Mouse (Mus musculus): ENCODE results near the gene Upk2. TPM values are rescaled to one million over a fixed set of nuclear protein-coding genes. Genes with fewer than 3 reads are reported as not detected.
A peak's percentile ranks its signal among the peaks of the same experiment; 100 is the strongest.

Upk2 gene
- not detected in 2 replicates for polyA plus RNA-seq (2016; fragmentation: Nextera tagmentation; extraction: Ambion mirVana)

DNA sequence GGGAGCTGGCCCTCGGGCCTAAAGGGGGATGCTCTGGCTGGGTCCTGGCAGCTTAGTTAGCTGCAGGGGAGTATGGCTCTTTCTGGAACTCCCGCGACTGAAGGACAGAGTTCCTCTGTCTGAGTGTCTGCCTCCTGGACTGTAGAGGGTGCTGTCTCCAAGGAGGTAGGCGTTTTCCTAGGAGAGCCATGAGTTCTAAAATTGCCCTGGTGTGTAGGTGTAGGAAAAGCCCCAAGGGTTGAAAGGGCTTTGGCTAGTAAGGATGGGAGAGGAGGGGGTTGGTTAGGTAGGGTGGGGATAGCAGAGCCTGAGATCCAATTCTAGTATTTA is at the start of gene Upk2:
Upk2 (minus strand) TSS at position 86 of the 330 bp plus-strand sequence.
- ATAC-seq, result no peak
- H3K4me2 ChIP-seq, result no peak within 1 kb of the TSS
- no peaks in the 10 kb centered on the region for H3K36me3 ChIP-seq
- no peaks in the 10 kb centered on the region for H3K9me3 ChIP-seq (replicated peaks)
- H3K27me3 ChIP-seq (replicated peaks), result peaks cover 58% of the 10 kb centered on the region
- WGBS (ENCODE audit: insufficient replicate concordance), result 29% methylated on average over 4 of the region's 4 CpGs
- H3K4me1 ChIP-seq, result no peaks in the 10 kb centered on the region
- H3K27ac ChIP-seq, result no peak within 1 kb of the TSS
- no peak within 1 kb of the TSS for H3K4me3 ChIP-seq
- H3K9ac ChIP-seq, result no peak within 1 kb of the TSS; the same call in 1 of the 2 replicates

DNA sequence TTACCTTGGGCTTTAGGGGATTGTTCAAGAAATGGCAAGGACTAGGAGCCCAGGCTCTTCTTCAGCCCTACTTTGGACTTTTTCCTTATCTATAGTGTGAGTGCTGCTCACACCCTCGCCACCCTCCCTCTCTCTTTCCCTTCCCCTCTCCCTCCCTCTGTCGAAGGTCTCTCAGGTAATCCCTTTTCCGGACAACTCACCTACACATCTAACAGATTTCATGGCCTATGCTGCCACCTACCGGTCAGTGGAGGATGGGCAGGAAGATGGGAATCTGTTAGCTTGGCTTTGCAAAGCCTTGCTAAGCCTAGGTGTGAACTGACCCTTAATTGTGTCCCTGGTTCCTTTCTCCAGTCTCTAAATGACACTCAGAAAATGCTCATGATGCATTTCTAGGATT is 47.2 kb upstream of the Upk2 start:
- no peak overlapping the region for H3K4me2 ChIP-seq
- no peak for ATAC-seq
- 1% methylated on average over 4 of the region's 4 CpGs for WGBS (ENCODE audit: insufficient replicate concordance)
- peaks cover 40% of the 10 kb centered on the region for H3K27me3 ChIP-seq (replicated peaks)
- no peak overlapping the region for H3K27ac ChIP-seq
- H3K36me3 ChIP-seq, result peaks cover 18% of the 10 kb centered on the region
- peaks cover 60% of the 10 kb centered on the region for H3K4me1 ChIP-seq
- H3K9ac ChIP-seq, result no peak overlapping the region
- no peak overlapping the region for H3K4me3 ChIP-seq
- no peaks in the 10 kb centered on the region for H3K9me3 ChIP-seq (replicated peaks)

DNA sequence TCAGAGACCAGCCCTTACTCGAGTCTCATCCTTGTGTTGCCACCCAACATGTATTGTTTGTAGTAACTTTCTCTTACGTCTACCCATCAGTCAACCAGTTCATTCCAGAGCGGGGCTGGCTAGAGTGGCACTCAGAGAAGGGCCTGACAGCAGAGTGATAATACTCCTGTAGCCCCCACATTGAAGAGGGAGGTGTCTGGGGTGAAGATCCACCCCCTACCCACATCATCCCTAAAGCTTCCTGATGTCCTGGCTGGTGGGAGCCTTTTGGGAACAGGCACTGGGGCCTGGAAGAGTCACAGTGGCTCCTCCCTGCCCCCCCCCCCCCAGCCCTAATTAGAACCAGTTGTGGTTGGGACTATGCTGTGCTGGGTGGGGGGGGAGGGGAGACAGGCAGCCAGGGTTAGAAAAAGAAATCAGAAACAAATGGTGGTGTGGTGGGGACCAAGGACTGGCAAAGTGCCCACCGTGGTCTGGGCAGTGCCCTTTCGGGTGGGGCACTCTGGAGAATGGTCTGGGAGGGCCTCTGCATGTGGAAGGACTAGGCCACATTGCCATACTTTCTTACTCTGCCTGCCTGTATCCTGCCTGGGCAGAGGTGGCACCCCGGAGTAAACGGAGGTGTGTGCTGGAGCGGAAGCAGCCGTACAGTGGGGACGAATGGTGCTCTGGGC is 46.6 kb upstream of the Upk2 start:
- H3K27me3 ChIP-seq (replicated peaks), result peaks cover 47% of the 10 kb centered on the region
- H3K27ac ChIP-seq, result no peak overlapping the region
- peaks cover 12% of the 10 kb centered on the region for H3K36me3 ChIP-seq
- H3K4me1 ChIP-seq, result peaks cover 65% of the 10 kb centered on the region
- no peak overlapping the region for H3K4me2 ChIP-seq
- H3K9me3 ChIP-seq (replicated peaks), result no peaks in the 10 kb centered on the region
- no peak overlapping the region for H3K4me3 ChIP-seq
- no peak overlapping the region; the same call in 1 of the 2 replicates for H3K9ac ChIP-seq
- WGBS (ENCODE audit: insufficient replicate concordance), result 70% methylated on average over 10 of the region's 10 CpGs
- no peak for ATAC-seq

DNA sequence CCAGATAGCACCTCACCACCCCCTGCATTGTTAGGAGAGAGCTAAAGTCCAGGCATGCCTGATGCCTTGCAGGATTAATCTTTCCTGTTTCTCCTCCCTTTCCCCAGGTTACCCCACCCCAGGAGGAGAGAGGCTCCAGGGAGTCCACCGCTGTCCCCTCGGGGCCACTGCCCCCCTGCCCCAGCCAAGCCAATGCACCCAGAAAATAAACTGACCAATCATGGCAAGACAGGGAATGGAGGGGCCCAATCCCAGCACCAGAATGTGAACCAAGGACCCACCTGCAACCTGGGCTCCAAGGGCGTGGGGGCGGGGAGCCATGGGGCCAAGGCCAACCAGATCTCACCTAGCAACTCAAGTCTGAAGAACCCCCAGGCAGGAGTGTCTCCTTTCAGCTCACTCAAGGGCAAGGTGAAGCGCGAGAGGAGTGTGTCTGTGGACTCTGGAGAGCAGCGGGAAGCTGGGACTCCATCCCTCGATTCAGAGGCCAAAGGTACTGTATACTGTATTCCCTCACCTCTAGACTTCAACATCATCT is 45.9 kb upstream of the Upk2 start:
- peaks cover 64% of the 10 kb centered on the region for H3K4me1 ChIP-seq
- H3K27ac ChIP-seq, result no peak overlapping the region
- ATAC-seq, result no peak
- no peaks in the 10 kb centered on the region for H3K9me3 ChIP-seq (replicated peaks)
- H3K4me2 ChIP-seq, result no peak overlapping the region
- H3K4me3 ChIP-seq, result no peak overlapping the region
- H3K36me3 ChIP-seq, result peaks cover 5% of the 10 kb centered on the region
- no peak overlapping the region for H3K9ac ChIP-seq
- WGBS (ENCODE audit: insufficient replicate concordance), result 52% methylated on average over 8 of the region's 8 CpGs
- peaks cover 48% of the 10 kb centered on the region for H3K27me3 ChIP-seq (replicated peaks)

DNA sequence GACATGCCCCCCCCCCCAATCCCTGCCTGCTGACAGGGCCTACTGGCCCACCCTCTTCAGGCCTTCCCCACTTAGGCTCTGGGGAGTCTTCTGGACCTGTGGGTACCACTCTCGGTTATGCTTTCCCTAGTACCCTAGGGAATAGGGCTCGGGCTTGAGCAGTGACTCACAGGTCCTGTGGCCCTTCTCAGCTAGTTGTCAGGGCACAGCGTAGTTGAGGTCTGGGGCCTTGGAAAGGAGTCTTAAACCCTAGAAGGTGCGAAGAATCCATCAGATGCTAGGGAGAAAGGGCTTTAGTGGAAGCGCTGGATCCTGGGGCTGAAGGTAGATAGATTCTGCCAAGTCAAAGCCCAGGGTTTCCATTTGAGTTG is 45.4 kb upstream of the Upk2 start:
- 48% methylated on average over 5 of the region's 5 CpGs for WGBS (ENCODE audit: insufficient replicate concordance)
- no peak for ATAC-seq
- no peaks in the 10 kb centered on the region for H3K9me3 ChIP-seq (replicated peaks)
- H3K4me2 ChIP-seq, result peak overlapping the region; percentile 72; the same call in 1 of the 2 replicates
- H3K4me3 ChIP-seq, result no peak overlapping the region
- no peak overlapping the region for H3K27ac ChIP-seq
- peaks cover 48% of the 10 kb centered on the region for H3K27me3 ChIP-seq (replicated peaks)
- H3K9ac ChIP-seq, result no peak overlapping the region
- peaks cover 65% of the 10 kb centered on the region for H3K4me1 ChIP-seq
- no peaks in the 10 kb centered on the region for H3K36me3 ChIP-seq

DNA sequence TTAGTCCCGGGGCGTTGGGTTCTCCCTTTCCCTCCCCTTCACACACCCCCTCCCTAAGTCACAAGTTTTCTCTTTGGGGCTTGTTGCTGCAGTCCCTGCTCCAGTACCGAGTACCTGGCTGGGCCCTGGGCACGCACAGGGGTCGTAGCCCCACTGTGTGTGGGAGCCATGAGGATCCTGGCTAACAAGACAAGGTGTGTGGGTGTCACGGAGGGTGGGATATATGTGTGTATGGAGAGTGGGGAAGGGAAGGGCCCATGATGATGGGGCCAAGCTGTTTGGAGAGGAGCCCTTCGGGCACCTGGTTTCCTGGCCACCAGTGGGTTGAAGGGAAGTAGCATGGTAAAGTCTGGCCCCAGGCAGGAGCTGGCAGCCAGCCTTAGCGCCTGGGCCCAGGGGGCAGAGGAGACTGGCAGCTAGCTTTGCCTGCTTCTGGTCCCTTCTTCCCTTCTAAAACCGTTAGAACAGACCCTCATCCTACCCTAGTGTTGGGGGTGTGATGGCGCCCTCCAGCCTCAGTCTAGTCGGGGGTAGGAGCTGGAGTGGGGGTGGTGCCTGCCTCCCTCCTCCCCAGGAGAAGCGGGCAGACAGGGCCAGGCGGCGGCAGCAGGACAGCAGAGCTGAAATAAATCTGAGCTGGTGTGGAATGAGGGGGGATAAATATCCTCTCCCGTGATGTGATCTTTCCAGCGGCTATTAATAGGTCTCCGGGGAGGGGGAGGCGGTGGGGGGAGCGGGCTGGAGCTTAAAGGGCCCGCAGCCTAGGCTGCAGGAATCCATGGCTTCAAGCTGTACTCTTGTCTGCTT is 44.8 kb upstream of the Upk2 start:
- H3K9me3 ChIP-seq (replicated peaks), result no peaks in the 10 kb centered on the region
- H3K4me1 ChIP-seq, result peaks cover 71% of the 10 kb centered on the region
- H3K9ac ChIP-seq, result no peak overlapping the region
- no peak for ATAC-seq
- H3K4me3 ChIP-seq, result peak overlapping the region; percentile 42; the same call in 1 of the 2 replicates
- H3K4me2 ChIP-seq, result peak overlapping the region; percentile 72
- no peaks in the 10 kb centered on the region for H3K36me3 ChIP-seq
- WGBS (ENCODE audit: insufficient replicate concordance), result 38% methylated on average over 20 of the region's 20 CpGs
- peaks cover 48% of the 10 kb centered on the region for H3K27me3 ChIP-seq (replicated peaks)
- peak overlapping the region; percentile 58; the same call in 1 of the 2 replicates for H3K27ac ChIP-seq

DNA sequence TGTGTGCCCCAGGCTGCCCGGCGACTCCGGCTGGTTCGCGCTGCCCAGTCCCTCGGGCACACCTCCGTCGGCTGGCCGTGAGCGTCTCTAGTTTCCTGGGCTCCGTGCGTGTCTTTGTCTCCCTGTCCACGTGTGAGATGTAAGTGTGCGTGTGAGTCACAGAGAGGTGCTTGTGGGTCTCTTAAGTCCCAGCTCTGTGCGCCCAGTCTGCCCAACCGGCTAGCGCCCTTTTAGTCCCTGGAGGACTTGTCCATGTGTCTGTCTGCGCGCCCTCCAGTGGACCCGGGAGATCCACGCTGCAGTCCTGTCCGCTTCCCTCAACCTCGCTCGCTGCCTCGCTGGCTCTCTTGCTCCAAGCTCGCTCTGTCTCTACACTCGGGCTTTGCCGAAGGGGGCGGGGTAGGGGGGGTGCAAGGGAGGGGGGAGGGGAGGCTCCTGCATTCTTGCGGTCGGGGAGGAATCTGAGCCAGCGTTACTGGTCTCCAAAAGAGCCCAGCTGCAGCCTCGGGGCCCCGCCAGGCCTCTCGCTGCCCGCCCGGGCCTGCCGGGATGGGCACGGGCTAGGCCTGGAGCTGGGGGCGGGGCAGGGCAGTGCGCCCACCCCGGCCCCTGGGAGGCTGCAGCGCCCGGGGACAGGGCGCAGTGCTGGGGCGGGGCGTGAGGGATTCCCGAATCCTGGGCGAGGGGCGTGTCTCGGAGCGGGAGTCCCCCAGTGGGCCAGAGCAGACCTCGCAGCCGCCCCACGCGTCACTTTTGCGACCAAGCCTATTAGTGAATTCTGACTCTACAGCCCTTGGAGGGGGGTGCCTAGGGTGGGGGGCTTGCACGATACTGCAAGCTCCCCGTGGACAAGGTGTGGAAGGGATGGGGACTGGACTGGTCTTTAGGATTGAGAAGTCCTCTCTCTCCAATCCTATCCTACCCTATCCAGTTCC is 43.9 kb upstream of the Upk2 start:
- Histone ChIP-seq H3K36me3 (no peaks in the 10 kb centered on the region), H3K27ac (peak overlapping the region; percentile 75), H3K4me1 (peaks cover 80% of the 10 kb centered on the region), H3K9ac (peak overlapping the region; percentile 56), H3K27me3 (replicated peaks) (peaks cover 48% of the 10 kb centered on the region), H3K4me3 (peak overlapping the region; percentile 42), H3K9me3 (replicated peaks) (no peaks in the 10 kb centered on the region), H3K4me2 (peak overlapping the region; percentile 72)
- peak; percentile 60 for ATAC-seq
- 3% methylated on average over 56 of the region's 59 CpGs for WGBS (ENCODE audit: insufficient replicate concordance)

DNA sequence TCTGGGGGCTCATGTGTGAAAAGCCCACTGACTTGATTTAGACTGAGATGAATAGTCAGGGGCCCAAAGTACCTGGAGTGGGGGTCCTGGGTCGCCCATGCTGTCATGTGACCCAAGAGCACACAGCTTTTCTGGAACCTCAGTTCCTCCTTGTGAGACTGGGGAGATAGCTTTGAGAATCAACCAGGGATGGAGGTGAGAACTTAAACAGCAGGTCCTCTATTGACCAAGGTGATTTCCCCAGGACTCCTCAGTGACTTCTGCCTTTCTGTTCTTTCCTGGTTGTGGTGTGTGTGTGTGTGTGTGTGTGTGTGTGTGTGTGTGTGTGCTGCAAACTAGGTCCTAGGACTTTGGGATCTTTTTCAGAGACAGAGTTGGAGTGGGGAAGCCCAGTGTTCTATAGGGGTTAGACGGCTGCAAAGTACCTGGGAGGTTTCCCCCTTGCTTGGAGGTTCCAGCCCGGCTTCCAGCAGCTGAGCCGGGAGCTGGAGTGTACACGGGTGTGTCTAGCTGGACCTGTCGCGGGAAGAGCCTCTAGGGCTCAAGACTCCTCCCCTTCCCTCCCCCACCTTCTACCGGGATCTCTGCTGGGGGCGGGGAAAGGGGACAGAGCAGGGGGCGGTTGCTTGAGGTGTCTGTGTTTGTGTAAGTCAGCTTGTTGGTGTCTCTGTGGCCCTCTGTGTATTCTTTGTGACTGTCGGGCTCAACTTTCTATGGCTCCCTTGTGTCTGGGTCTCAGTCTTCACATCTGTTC is 43.0 kb upstream of the Upk2 start:
- ATAC-seq, result peak; percentile 25
- H3K27ac ChIP-seq, result peak overlapping the region; percentile 75

DNA sequence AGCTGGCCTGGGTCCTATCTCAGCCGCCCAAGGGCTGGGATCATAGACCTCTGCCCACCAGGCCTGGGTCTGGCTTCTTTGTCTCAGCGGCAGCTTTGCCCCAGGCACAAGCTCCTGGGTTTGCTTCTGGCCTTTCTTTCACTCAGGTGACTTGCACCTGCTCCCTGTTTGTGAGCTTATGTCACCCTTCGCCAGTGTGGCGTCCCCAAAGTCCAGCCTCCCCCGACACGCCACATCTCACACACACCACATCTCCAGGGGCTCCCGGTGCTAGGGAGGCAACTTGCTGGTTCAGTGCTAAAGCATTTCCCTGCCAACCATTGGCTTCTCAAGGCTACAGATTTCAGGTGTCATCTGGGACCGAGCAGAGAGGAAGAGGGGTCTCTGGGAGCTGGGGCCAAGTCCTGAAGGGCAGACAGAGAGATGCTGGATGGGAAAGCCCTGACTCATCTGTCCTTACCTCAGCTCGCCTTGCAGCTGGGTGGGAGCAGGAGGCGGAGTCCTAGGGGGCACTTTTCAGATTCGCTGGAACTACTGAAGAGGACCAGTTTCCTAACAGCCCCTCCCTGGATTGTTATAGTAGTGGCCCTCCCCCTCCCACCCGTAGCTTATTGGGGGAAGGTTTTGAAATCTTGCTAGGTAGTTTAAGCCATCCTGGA is 42.2 kb upstream of the Upk2 start:
- Histone ChIP-seq H3K4me2 (no peak overlapping the region), H3K27ac (no peak overlapping the region), H3K9ac (no peak overlapping the region), H3K4me3 (no peak overlapping the region), H3K27me3 (replicated peaks) (peaks cover 48% of the 10 kb centered on the region), H3K4me1 (peaks cover 97% of the 10 kb centered on the region), H3K9me3 (replicated peaks) (no peaks in the 10 kb centered on the region), H3K36me3 (no peaks in the 10 kb centered on the region)
- WGBS (ENCODE audit: insufficient replicate concordance), result 49% methylated on average over 12 of the region's 12 CpGs
- ATAC-seq, result no peak

More for the DNA sequence above, 43.0 kb upstream of the Upk2 start:
- H3K4me2 ChIP-seq, result peak overlapping the region; percentile 72
- H3K4me3 ChIP-seq, result peak overlapping the region; percentile 42
- no peaks in the 10 kb centered on the region for H3K36me3 ChIP-seq
- H3K27me3 ChIP-seq (replicated peaks), result peaks cover 48% of the 10 kb centered on the region
- H3K4me1 ChIP-seq, result peaks cover 89% of the 10 kb centered on the region
- WGBS (ENCODE audit: insufficient replicate concordance), result 2% methylated on average over 11 of the region's 11 CpGs
- H3K9me3 ChIP-seq (replicated peaks), result no peaks in the 10 kb centered on the region
- H3K9ac ChIP-seq, result peak overlapping the region; percentile 56

DNA sequence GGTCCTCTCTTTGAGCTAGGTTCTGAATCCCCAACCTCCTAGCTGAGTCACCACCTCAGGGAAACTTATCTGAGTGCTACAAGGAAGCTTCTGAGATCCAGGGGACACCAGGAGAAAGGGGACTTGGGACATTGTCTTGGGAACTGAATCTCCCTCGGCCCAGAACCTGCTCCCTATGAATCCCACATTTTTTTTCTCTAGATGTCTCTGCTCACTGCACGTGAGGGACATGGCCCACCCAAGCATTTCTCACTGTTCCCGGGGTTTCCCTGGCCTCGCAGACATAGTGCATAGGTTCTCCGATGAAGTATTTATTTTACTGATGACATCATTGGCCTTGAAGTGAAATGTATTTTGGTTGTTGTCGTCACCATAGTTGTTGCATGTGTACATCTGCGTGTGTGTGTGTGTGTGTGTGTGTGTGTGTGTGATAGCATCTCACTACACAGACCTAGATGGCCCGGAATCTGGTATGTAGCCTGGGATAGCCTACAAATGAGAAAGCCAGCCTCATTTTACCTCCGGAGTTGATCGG is 41.1 kb upstream of the Upk2 start:
- Histone ChIP-seq H3K9ac (no peak overlapping the region), H3K4me1 (peaks cover 98% of the 10 kb centered on the region), H3K27ac (peak overlapping the region; percentile 17; the same call in 1 of the 2 replicates), H3K36me3 (no peaks in the 10 kb centered on the region), H3K4me2 (no peak overlapping the region), H3K9me3 (replicated peaks) (no peaks in the 10 kb centered on the region), H3K4me3 (no peak overlapping the region), H3K27me3 (replicated peaks) (peaks cover 40% of the 10 kb centered on the region)
- 65% methylated on average over 10 of the region's 10 CpGs for WGBS (ENCODE audit: insufficient replicate concordance)
- ATAC-seq, result no peak
